Mouse (Mus musculus) CH12.LX (cell line): ENCODE measurements around the gene Bcl9l. TPM values are rescaled to one million over a fixed set of nuclear protein-coding genes. Genes with fewer than 3 reads are reported as not detected.

Source experiments
- DNase-seq: peaks from one replicate; pipeline ENCODE4 v3.0.0-alpha.2; 2013; ENCODE audit errors: extremely low read depth
- H3K27ac ChIP-seq: 2 replicates; pipeline ENCODE4 v1.5.1; 2012; ENCODE audit warnings: low read depth, mild to moderate bottlenecking, control low read depth, moderate library complexity; ENCODE audit not compliant: insufficient read depth
- H3K27me3 ChIP-seq: replicated peaks from 2 replicates; pipeline ENCODE3; 2012; ENCODE audit warnings: inconsistent platforms
- H3K36me3 ChIP-seq, 2 experiments: replicated peaks in 1 of 2; 2 replicates each; pipeline versions ENCODE3 to v1.6.1; 2012; ENCODE audit warnings: inconsistent platforms in 1 of 2, low read length in 1 of 2, mild to moderate bottlenecking in 1 of 2, mixed read lengths in 1 of 2, moderate library complexity in 1 of 2; ENCODE audit not compliant: control insufficient read depth in 1 of 2, insufficient read depth in 1 of 2
- H3K4me1 ChIP-seq, 2 experiments: 2 replicates each; pipeline ENCODE4 v1.6.1; 2012; ENCODE audit warnings: inconsistent platforms in 1 of 2, moderate library complexity in 1 of 2; ENCODE audit not compliant: insufficient read depth in 2 of 2, control insufficient read depth in 1 of 2
- H3K4me2 ChIP-seq: 2 replicates; pipeline ENCODE4 v1.6.1; 2012; ENCODE audit warnings: low read depth, mild to moderate bottlenecking, control low read depth; ENCODE audit not compliant: poor library complexity, insufficient read depth, severe bottlenecking
- H3K4me3 ChIP-seq, 3 experiments: fragments of 150-350 bp in 1 of 3; sonication (generic) in 1 of 3; replicated peaks in 1 of 3; 2 replicates each; pipeline versions ENCODE3 to v1.5.1; 2011 to 2012; ENCODE audit warnings: low read depth in 2 of 3, low read length in 2 of 3, mild to moderate bottlenecking in 2 of 3, moderate library complexity in 2 of 3, control low read depth in 1 of 3, improper control_type of control experiment in 1 of 3, inconsistent platforms in 1 of 3, mixed read lengths in 1 of 3; ENCODE audit not compliant: poor library complexity in 1 of 3
- H3K79me2 ChIP-seq: replicated peaks from 2 replicates; pipeline ENCODE4 v1.6.1; 2012; ENCODE audit warnings: mild to moderate bottlenecking, moderate library complexity; ENCODE audit not compliant: control insufficient read depth, poor library complexity, insufficient read depth, severe bottlenecking; ENCODE audit errors: extremely low read depth
- H3K9ac ChIP-seq: 2 replicates; pipeline ENCODE4 v1.6.1; 2012; ENCODE audit warnings: low read depth, mild to moderate bottlenecking, control low read depth, moderate library complexity; ENCODE audit not compliant: insufficient read depth
- H3K9me3 ChIP-seq: replicated peaks from 2 replicates; pipeline ENCODE3; 2012; ENCODE audit warnings: low read length, inconsistent platforms, mixed read lengths
- BHLHE40 ChIP-seq: IDR thresholded peaks from 2 replicates; pipeline ENCODE4 v1.6.1; 2011; ENCODE audit warnings: mild to moderate bottlenecking, low read depth, low read length, improper control_type of control experiment
- CHD1 ChIP-seq: IDR thresholded peaks from 2 replicates; pipeline ENCODE4 v1.6.1; 2012; ENCODE audit warnings: low read depth, low read length, improper control_type of control experiment, inconsistent platforms
- CHD2 ChIP-seq: IDR thresholded peaks from 2 replicates; pipeline ENCODE4 v1.6.1; 2011; ENCODE audit warnings: low read length, improper control_type of control experiment
- CTCF ChIP-seq, 2 experiments: IDR thresholded peaks in 1 of 2; conservative IDR thresholded peaks in 1 of 2; 2 replicates each; pipeline ENCODE4 v1.5.1; 2011 to 2012; ENCODE audit warnings: low read depth in 2 of 2, low read length in 2 of 2, improper control_type of control experiment in 1 of 2, inconsistent platforms in 1 of 2, mild to moderate bottlenecking in 1 of 2, moderate library complexity in 1 of 2
- E2F4 ChIP-seq: IDR thresholded peaks from 2 replicates; pipeline ENCODE4 v1.6.1; 2011; ENCODE audit warnings: low read depth, low read length, improper control_type of control experiment; ENCODE audit not compliant: insufficient replicate concordance
- EP300 ChIP-seq: IDR thresholded peaks from 2 replicates; pipeline ENCODE4 v1.6.1; 2011; ENCODE audit warnings: low read length, improper control_type of control experiment
- ETS1 ChIP-seq: conservative IDR thresholded peaks from 2 replicates; pipeline ENCODE4 v1.6.1; 2012; ENCODE audit warnings: low read depth, mild to moderate bottlenecking, inconsistent platforms, low read length, improper control_type of control experiment, moderate library complexity
- GABPA ChIP-seq: IDR thresholded peaks from 2 replicates; pipeline ENCODE4 v1.6.1; 2012; ENCODE audit warnings: low read depth, low read length, improper control_type of control experiment, inconsistent platforms; ENCODE audit not compliant: insufficient replicate concordance
- HCFC1 ChIP-seq: IDR thresholded peaks from 2 replicates; pipeline ENCODE4 v1.6.1; 2012; ENCODE audit warnings: low read depth, mild to moderate bottlenecking, inconsistent platforms, low read length, improper control_type of control experiment
- IRF4 ChIP-seq: IDR thresholded peaks from 2 replicates; pipeline ENCODE4 v1.6.1; 2014; ENCODE audit warnings: low read depth, mild to moderate bottlenecking, inconsistent platforms, low read length, improper control_type of control experiment
- JUND ChIP-seq: conservative IDR thresholded peaks from 2 replicates; pipeline ENCODE4 v1.6.1; 2011; ENCODE audit warnings: low read depth, low read length, improper control_type of control experiment
- KAT2A ChIP-seq: IDR thresholded peaks from 2 replicates; pipeline ENCODE4 v1.6.1; 2012; ENCODE audit warnings: low read length, improper control_type of control experiment, inconsistent platforms; ENCODE audit not compliant: insufficient replicate concordance
- MAFK ChIP-seq: IDR thresholded peaks from 2 replicates; pipeline ENCODE4 v1.6.1; 2011; ENCODE audit warnings: low read length, improper control_type of control experiment; ENCODE audit not compliant: insufficient replicate concordance
- MAX ChIP-seq: IDR thresholded peaks from 2 replicates; pipeline ENCODE4 v1.6.1; 2011; ENCODE audit warnings: low read length, improper control_type of control experiment
- MAZ ChIP-seq: IDR thresholded peaks from 2 replicates; pipeline ENCODE4 v1.6.1; 2012; ENCODE audit warnings: low read depth, mild to moderate bottlenecking, inconsistent platforms, low read length, improper control_type of control experiment, moderate library complexity
- MXI1 ChIP-seq: IDR thresholded peaks from 2 replicates; pipeline ENCODE4 v1.6.1; 2011; ENCODE audit warnings: mild to moderate bottlenecking, low read depth, low read length, improper control_type of control experiment
- MYC ChIP-seq: IDR thresholded peaks from 2 replicates; pipeline ENCODE4 v1.6.1; 2011; ENCODE audit warnings: low read depth, mild to moderate bottlenecking, improper control_type of control experiment, low read length
- NELFE ChIP-seq: IDR thresholded peaks from 2 replicates; pipeline ENCODE4 v1.6.1; 2011; ENCODE audit warnings: low read depth, low read length, improper control_type of control experiment
- NRF1 ChIP-seq: IDR thresholded peaks from 2 replicates; pipeline ENCODE4 v1.6.1; 2014; ENCODE audit warnings: low read depth, mild to moderate bottlenecking, inconsistent platforms, low read length, improper control_type of control experiment, moderate library complexity
- POLR2A ChIP-seq: IDR thresholded peaks from 2 replicates; pipeline ENCODE4 v1.6.1; 2011; ENCODE audit warnings: low read depth, mild to moderate bottlenecking, improper control_type of control experiment, low read length
- POLR2AphosphoS2 ChIP-seq: IDR thresholded peaks from 2 replicates; pipeline ENCODE4 v1.6.1; 2011; ENCODE audit warnings: low read depth, low read length, improper control_type of control experiment
- RAD21 ChIP-seq: IDR thresholded peaks from 2 replicates; pipeline ENCODE4 v1.6.1; 2011; ENCODE audit warnings: low read depth, mild to moderate bottlenecking, low read length, improper control_type of control experiment, moderate library complexity
- SIN3A ChIP-seq: IDR thresholded peaks from 2 replicates; pipeline ENCODE4 v1.6.1; 2012; ENCODE audit warnings: low read length, improper control_type of control experiment, inconsistent platforms
- SMC3 ChIP-seq: IDR thresholded peaks from 2 replicates; pipeline ENCODE4 v1.6.1; 2011; ENCODE audit warnings: low read depth, low read length, improper control_type of control experiment
- TCF12 ChIP-seq: IDR thresholded peaks from 2 replicates; pipeline ENCODE4 v1.6.1; 2014; ENCODE audit warnings: low read depth, mild to moderate bottlenecking, inconsistent platforms, low read length, improper control_type of control experiment
- UBTF ChIP-seq: IDR thresholded peaks from 2 replicates; pipeline ENCODE4 v1.6.1; 2012; ENCODE audit warnings: low read depth, mild to moderate bottlenecking, inconsistent platforms, low read length, improper control_type of control experiment, moderate library complexity
- USF1 ChIP-seq: IDR thresholded peaks from 2 replicates; pipeline ENCODE4 v1.6.1; 2014; ENCODE audit warnings: low read depth, mild to moderate bottlenecking, inconsistent platforms, low read length, improper control_type of control experiment
- USF2 ChIP-seq: conservative IDR thresholded peaks from 2 replicates; pipeline ENCODE4 v1.6.1; 2011; ENCODE audit warnings: low read depth, low read length, improper control_type of control experiment
- ZC3H11A ChIP-seq: IDR thresholded peaks from 2 replicates; pipeline ENCODE4 v1.6.1; 2012; ENCODE audit warnings: low read depth, mild to moderate bottlenecking, inconsistent platforms, low read length, improper control_type of control experiment
- ZKSCAN1 ChIP-seq: IDR thresholded peaks from 2 replicates; pipeline ENCODE4 v1.6.1; 2012; ENCODE audit warnings: low read depth, inconsistent platforms, low read length, improper control_type of control experiment, borderline replicate concordance
- dilution Hi-C: fragments of 300-500 bp; cut with MboI; formaldehyde crosslinking; loops from 2 replicates; pipeline ENCODE4 v1.14.3; 2020; ENCODE audit warnings: low sequenced_read_pairs; ENCODE audit not compliant: extremely low pct_unique_long_range_greater_than_20kb, extremely low pct_ligation_motif_present
- in situ Hi-C: fragments of 300-500 bp; cut with MboI; formaldehyde crosslinking; loops from 3 replicates; pipeline ENCODE4 v1.14.3; 2019; ENCODE audit warnings: low sequenced_read_pairs, low pct_ligation_motif_present, low pct_unique_long_range_greater_than_20kb, mixed read lengths
- polyA plus RNA-seq: library from polyadenylated mRNA; unstranded; fragments of >175 nt; gene quantifications from 2 replicates; pipeline ENCODE4 v1.2.1, GENCODE M21; 2012; ENCODE audit warnings: low read depth; ENCODE audit not compliant: insufficient read length
- total RNA-seq, 2 experiments: library from RNA; depleted of rRNA; stranded (reverse); fragments of 300-350 nt in 1 of 2; fragments of >200 nt in 1 of 2; gene quantifications; 2 replicates each; pipeline ENCODE4 v1.2.3; 2012 to 2014

Bcl9l gene
- total and polyA plus RNA-seq, 3 experiments, result 0.67 to 7.5 (median 1.6) TPM

- peaks cover 0 to 31% of the 10 kb centered on the region in 2 experiments; a peak in 2 of 4 replicates for H3K4me1 ChIP-seq
- peaks cover 7% of the 10 kb centered on the region for H3K27me3 ChIP-seq
- no peak for DNase-seq
- H3K36me3 ChIP-seq, result no peaks in the 10 kb centered on the region
- H3K9me3 ChIP-seq, result no peaks in the 10 kb centered on the region
- H3K4me3 ChIP-seq, result no peak overlapping the region
- dilution Hi-C loops, result no loop called here
- H3K79me2 ChIP-seq, result no peaks in the 10 kb centered on the region
- no peak overlapping the region for H3K4me2 ChIP-seq
- H3K9ac ChIP-seq, result no peak overlapping the region
- in situ Hi-C loops, result no loop called here
- TF ChIP-seq USF1 (no peak), ZKSCAN1 (no peak), CTCF (conservative IDR thresholded peaks at IDR 0.05 in 1 of 2, IDR thresholded peaks at IDR 0.05 in 1 of 2; ENCODE audit: low read depth in 2 of 2, low read length in 2 of 2) (peak in 1 of 2 experiments; percentile 36; a peak in 2 of 4 replicates)
- TF ChIP-seq, all 38 proteins: peak for 1
- H3K27ac ChIP-seq, result no peak overlapping the region
These were observed 6.7 kb upstream of the Bcl9l start for GRCm38 (mm10) chr9:44475936-44476335.

- Histone ChIP-seq H3K36me3 (no peaks in the 10 kb centered on the region), H3K4me3 (peak overlapping the region in 2 of 3 experiments; percentile 17 to 38), H3K9me3 (no peaks in the 10 kb centered on the region), H3K4me1 (peaks cover 6 to 43% of the 10 kb centered on the region in 2 experiments), H3K79me2 (no peaks in the 10 kb centered on the region), H3K27me3 (peaks cover 5% of the 10 kb centered on the region), H3K27ac (no peak overlapping the region), H3K4me2 (peak overlapping the region; percentile 91), H3K9ac (no peak overlapping the region; the same call in 1 of the 2 replicates)
- peak; percentile 75 for DNase-seq
- in situ Hi-C loops (no loop called here), dilution Hi-C loops (no loop called here)
- TF ChIP-seq ZKSCAN1, result no peak
- no peak for TF ChIP-seq USF1
- TF ChIP-seq CTCF (conservative IDR thresholded peaks at IDR 0.05 in 1 of 2, IDR thresholded peaks at IDR 0.05 in 1 of 2; ENCODE audit: low read depth in 2 of 2, low read length in 2 of 2), result peak; percentile 83 to 99
- no peak for TF ChIP-seq JUND
- TF ChIP-seq TCF12, result no peak
- 0 out of 2 replicates have a peak, but pooled peaks have one; percentile 29 for TF ChIP-seq EP300
- TF ChIP-seq MXI1, result no peak
- TF ChIP-seq POLR2AphosphoS2, result no peak
- TF ChIP-seq E2F4, result no peak
- no peak for TF ChIP-seq NELFE
- TF ChIP-seq MAZ, result no peak
- no peak for TF ChIP-seq CHD1
- no peak for TF ChIP-seq USF2
- TF ChIP-seq BHLHE40, result no peak
- TF ChIP-seq IRF4, result no peak; the same call in none of the 2 replicates
- 0 out of 2 replicates have a peak, but pooled peaks have one; percentile 23 for TF ChIP-seq SIN3A
- TF ChIP-seq MAFK, result no peak
- no peak for TF ChIP-seq ZC3H11A
- no peak for TF ChIP-seq MYC
- 0 out of 2 replicates have a peak, but pooled peaks have one; percentile 9 for TF ChIP-seq ETS1
- 0 out of 2 replicates have a peak, but pooled peaks have one; percentile 28 for TF ChIP-seq MAX
- no peak for TF ChIP-seq POLR2A
- peak; percentile 63 for TF ChIP-seq RAD21
- TF ChIP-seq NRF1, result no peak
- TF ChIP-seq GABPA, result no peak
- no peak for TF ChIP-seq UBTF
- TF ChIP-seq KAT2A, result no peak
- TF ChIP-seq CHD2, result no peak
- no peak for TF ChIP-seq HCFC1
- TF ChIP-seq SMC3, result peak; percentile 76
These were observed 5.0 kb upstream of the Bcl9l start for GRCm38 (mm10) chr9:44477339-44478228.
